Mouse (Mus musculus): ENCODE results near the gene 4930415O20Rik.

- no peak for TF ChIP-seq CTCF (IDR thresholded peaks at IDR 0.05; ENCODE audit: extremely low read depth, insufficient read length, insufficient replicate concordance, low read depth, low read length)
- TF ChIP-seq POLR2A (IDR thresholded peaks at IDR 0.05; ENCODE audit: low read depth, low read length), result no peak
These were observed 51.9 kb downstream of the 4930415O20Rik start for GRCm38 (mm10) chr15:98622721-98623120.

All from small intestine, adult 2 months (tissue).